Mouse (Mus musculus) forebrain, postnatal 0 days (tissue): ENCODE measurements at regions not wholly inside any gene's neighbourhood (a gene's known extent, or its start where the extent isn't known, plus 50 kb on each side); places are given as distances from the start of the nearest gene placed in this dataset.
"Not testable (repeated sequence)": the region's sequence is repeated elsewhere in the genome, so short reads cannot be mapped to it uniquely, and the experiment has no call there.

Experiments
- ATAC-seq: fragments of 200-750 bp; cut with Nextera tagmentation; 2 replicates; pipeline ENCODE4 v1.8.0; 2017; ENCODE audit warnings: mild to moderate bottlenecking, moderate library complexity
- DNase-seq: peaks from one replicate; pipeline ENCODE4 v3.0.0-alpha.2; 2015
- H3K27ac ChIP-seq: fragments of 300-500 bp; sonication (generic); 2 replicates; pipeline ENCODE4 v1.5.1; 2014; ENCODE audit warnings: low read depth, mild to moderate bottlenecking, antibody characterized with exemption, low read length, moderate library complexity, mixed read lengths
- H3K27me3 ChIP-seq: fragments of 300-500 bp; sonication (generic); 2 replicates; pipeline ENCODE4 v1.6.1; 2014; ENCODE audit warnings: mild to moderate bottlenecking, low read length, mixed read lengths; ENCODE audit not compliant: insufficient read depth
- H3K36me3 ChIP-seq: fragments of 300-500 bp; sonication (generic); 2 replicates; pipeline ENCODE4 v1.6.1; 2014; ENCODE audit warnings: mild to moderate bottlenecking, moderate library complexity; ENCODE audit not compliant: insufficient read depth
- H3K4me1 ChIP-seq: fragments of 300-500 bp; sonication (generic); 2 replicates; pipeline ENCODE4 v1.6.1; 2014; ENCODE audit warnings: antibody characterized with exemption; ENCODE audit not compliant: insufficient read depth
- H3K4me2 ChIP-seq: fragments of 300-500 bp; sonication (generic); 2 replicates; pipeline ENCODE4 v1.6.1; 2014; ENCODE audit warnings: low read depth, mild to moderate bottlenecking, moderate library complexity
- H3K4me3 ChIP-seq: fragments of 300-500 bp; sonication (generic); 2 replicates; pipeline ENCODE4 v1.5.1; 2014; ENCODE audit warnings: low read depth, low read length, mixed read lengths
- H3K9ac ChIP-seq: fragments of 300-500 bp; sonication (generic); 2 replicates; pipeline ENCODE4 v1.6.1; 2014; ENCODE audit warnings: mild to moderate bottlenecking
- H3K9me3 ChIP-seq: fragments of 300-500 bp; sonication (generic); 2 replicates; pipeline ENCODE4 v1.6.1; 2016; ENCODE audit warnings: low read length
- CTCF ChIP-seq: sonication (generic); IDR thresholded peaks from 2 replicates; pipeline ENCODE4 v1.5.1; 2016; ENCODE audit warnings: antibody characterized with exemption, control low read depth, low read depth
- WGBS: fragments of 180-500 bp; shearing (Covaris S2); extraction: QIAGEN DNeasy Blood & Tissue Kit; methylation state at CpG from one replicate; pipeline ENCODE4 v1.1.7; 2014; 5-methylcytosine and 5-hydroxymethylcytosine counted together

- no peaks in the 10 kb centered on the region for H3K27me3 ChIP-seq
- H3K27ac ChIP-seq, result peak overlapping the region; percentile 30; the same call in 1 of the 2 replicates
- no peak overlapping the region for H3K9ac ChIP-seq
- H3K4me1 ChIP-seq, result no peaks in the 10 kb centered on the region
- peak; percentile 79 for DNase-seq
- no peak overlapping the region for H3K4me3 ChIP-seq
- TF ChIP-seq CTCF, result peak; percentile 78
- H3K4me2 ChIP-seq, result no peak overlapping the region
- no peaks in the 10 kb centered on the region for H3K36me3 ChIP-seq
- peak; percentile 58 for ATAC-seq
- H3K9me3 ChIP-seq, result no peaks in the 10 kb centered on the region
- 42% methylated on average over 4 of the region's 4 CpGs for WGBS
These were observed 797.7 kb upstream of the Pou3f3 start for GRCm38 (mm10) chr1:41897768-41898330.

DNA sequence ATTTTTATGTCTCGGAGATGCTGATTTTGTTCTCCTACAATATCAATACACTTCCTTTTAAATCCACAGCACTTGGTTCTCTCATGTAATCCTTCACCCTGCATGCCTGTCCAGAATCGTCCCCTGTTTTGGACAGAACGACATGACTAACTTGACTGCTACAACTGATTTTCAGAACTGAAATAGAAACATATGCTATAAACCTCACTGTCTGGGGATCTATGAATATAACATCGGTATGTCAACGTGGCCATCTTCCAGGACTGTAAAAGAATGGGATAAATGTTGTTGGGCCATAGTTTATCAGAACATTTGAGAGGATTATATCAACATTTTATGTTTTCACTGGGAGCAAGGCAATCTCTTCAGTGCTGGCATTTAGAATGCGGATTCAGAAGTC is 795.2 kb upstream of the Pou3f3 start:
- no peak overlapping the region for H3K4me3 ChIP-seq
- H3K4me1 ChIP-seq, result no peaks in the 10 kb centered on the region
- TF ChIP-seq CTCF, result no peak
- no peaks in the 10 kb centered on the region for H3K36me3 ChIP-seq
- WGBS, result 65% methylated on average over 6 of the region's 6 CpGs
- DNase-seq (no peak), ATAC-seq (peak; percentile 61)
- H3K27ac ChIP-seq, result 0 out of 2 replicates have a peak overlapping the region, but pooled peaks have one; percentile 46
- no peaks in the 10 kb centered on the region for H3K9me3 ChIP-seq
- no peaks in the 10 kb centered on the region for H3K27me3 ChIP-seq
- H3K9ac ChIP-seq, result no peak overlapping the region
- H3K4me2 ChIP-seq, result no peak overlapping the region

- Histone ChIP-seq H3K9me3 (no peaks in the 10 kb centered on the region), H3K4me1 (no peaks in the 10 kb centered on the region; the same call in 1 of the 2 replicates), H3K9ac (no peak overlapping the region), H3K4me2 (no peak overlapping the region), H3K4me3 (no peak overlapping the region), H3K36me3 (no peaks in the 10 kb centered on the region), H3K27ac (no peak overlapping the region), H3K27me3 (no peaks in the 10 kb centered on the region)
- peak; percentile 74 for ATAC-seq
- TF ChIP-seq CTCF, result no peak
- DNase-seq, result no peak
- WGBS, result 69% methylated on average over 5 of the region's 5 CpGs
These were observed 789.6 kb upstream of the Pou3f3 start for GRCm38 (mm10) chr1:41905971-41906370.

DNA sequence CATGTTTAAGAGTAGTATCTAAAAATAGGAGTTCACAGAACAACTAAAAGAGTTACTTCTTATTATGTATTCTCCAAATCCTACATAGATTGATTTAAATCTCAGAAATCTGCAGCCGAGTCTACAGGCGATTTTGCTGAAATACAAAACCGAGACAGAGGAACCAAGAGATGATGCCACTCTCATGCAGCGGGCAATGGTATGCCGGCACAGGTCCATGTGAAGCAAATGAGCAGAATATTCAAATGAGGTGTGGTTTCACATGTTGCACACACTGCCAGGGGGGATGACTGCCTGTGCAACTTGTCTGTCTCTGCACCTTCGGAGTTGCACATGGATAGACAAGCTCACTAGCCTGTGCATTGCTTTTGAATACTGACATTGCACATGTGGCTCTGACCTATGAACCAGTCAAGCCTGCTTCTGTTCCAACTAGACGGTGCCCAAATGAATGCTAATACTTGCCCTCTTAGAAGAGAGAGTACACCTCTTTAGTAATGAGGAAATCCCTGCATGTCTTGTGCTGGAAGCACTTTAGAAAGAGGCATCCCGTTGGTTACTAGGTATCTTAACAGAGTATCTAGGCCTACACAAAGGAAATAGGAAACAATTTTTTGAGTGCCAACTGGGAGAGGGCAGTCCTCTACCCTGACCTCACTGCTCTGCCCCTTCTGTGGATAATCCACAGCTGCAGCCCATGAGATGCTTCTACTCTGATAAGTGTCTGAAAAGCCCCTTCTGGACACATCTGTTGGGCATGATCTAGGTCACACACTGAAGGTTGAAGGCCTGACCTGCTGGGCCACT is 787.4 kb upstream of the Pou3f3 start:
- Histone ChIP-seq H3K36me3 (no peaks in the 10 kb centered on the region), H3K9me3 (no peaks in the 10 kb centered on the region), H3K27ac (no peak overlapping the region), H3K4me2 (no peak overlapping the region), H3K9ac (no peak overlapping the region), H3K27me3 (no peaks in the 10 kb centered on the region), H3K4me3 (no peak overlapping the region), H3K4me1 (no peaks in the 10 kb centered on the region; the same call in 1 of the 2 replicates)
- 85% methylated on average over 8 of the region's 8 CpGs for WGBS
- no peak for TF ChIP-seq CTCF
- ATAC-seq (no peak), DNase-seq (no peak)

GRCm38 (mm10) chr1:41908808-41909110 is 786.8 kb upstream of the Pou3f3 start:
- H3K4me2 ChIP-seq, result no peak overlapping the region
- no peak overlapping the region for H3K27ac ChIP-seq
- no peak overlapping the region for H3K9ac ChIP-seq
- H3K9me3 ChIP-seq, result no peaks in the 10 kb centered on the region
- H3K36me3 ChIP-seq, result no peaks in the 10 kb centered on the region
- H3K27me3 ChIP-seq, result no peaks in the 10 kb centered on the region
- H3K4me3 ChIP-seq, result no peak overlapping the region
- H3K4me1 ChIP-seq, result no peaks in the 10 kb centered on the region; the same call in 1 of the 2 replicates
- no peak for TF ChIP-seq CTCF
- DNase-seq (no peak), ATAC-seq (no peak)
- 79% methylated on average over 5 of the region's 5 CpGs for WGBS

GRCm38 (mm10) chr1:41909799-41910198 is 785.8 kb upstream of the Pou3f3 start:
- TF ChIP-seq CTCF, result no peak
- ATAC-seq, result peak; percentile 36; the same call in 1 of the 2 replicates

DNA sequence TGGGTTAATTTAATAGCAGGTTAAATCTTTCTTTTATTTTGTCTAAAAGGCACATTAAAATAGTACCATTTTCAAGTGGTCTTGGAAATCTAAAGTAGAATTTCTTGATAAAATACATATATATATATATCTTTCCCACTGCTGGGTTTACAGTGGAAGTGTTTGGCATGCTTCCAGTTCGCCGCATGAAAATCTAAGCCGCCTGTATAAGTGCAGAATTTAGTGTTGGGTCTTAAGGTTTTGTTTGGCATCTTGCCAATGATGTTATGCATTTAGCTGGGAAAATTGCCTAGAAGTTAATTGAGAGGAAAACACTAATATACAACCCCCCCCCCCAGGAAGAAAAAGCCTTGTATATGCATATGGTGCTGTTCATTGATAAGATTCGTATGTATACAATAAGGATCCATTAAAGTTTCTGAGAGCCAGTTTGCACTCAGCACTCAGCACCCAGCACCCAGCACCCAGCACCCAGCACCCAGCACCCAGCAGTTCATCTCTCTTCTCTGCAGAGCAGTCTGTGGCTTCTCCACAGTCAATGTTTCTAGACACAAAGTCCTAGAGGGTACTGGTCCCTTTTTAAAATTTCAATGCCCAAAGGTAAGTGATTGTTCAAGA is 778.7 kb upstream of the Pou3f3 start:
- H3K27me3 ChIP-seq, result no peaks in the 10 kb centered on the region
- no peaks in the 10 kb centered on the region for H3K36me3 ChIP-seq
- peaks cover 6% of the 10 kb centered on the region; the same call in 1 of the 2 replicates for H3K4me1 ChIP-seq
- H3K9ac ChIP-seq, result no peak overlapping the region
- H3K27ac ChIP-seq, result no peak overlapping the region
- no peak overlapping the region for H3K4me3 ChIP-seq
- DNase-seq, result peak; percentile 63
- ATAC-seq, result no peak
- no peak overlapping the region for H3K4me2 ChIP-seq
- TF ChIP-seq CTCF, result no peak
- no peaks in the 10 kb centered on the region for H3K9me3 ChIP-seq
- 30% methylated on average over 4 of the region's 4 CpGs for WGBS

More at GRCm38 (mm10) chr1:41909799-41910198, 785.8 kb upstream of the Pou3f3 start:
- no peak for DNase-seq
- Histone ChIP-seq H3K4me1 (no peaks in the 10 kb centered on the region; the same call in 1 of the 2 replicates), H3K27me3 (no peaks in the 10 kb centered on the region), H3K9me3 (no peaks in the 10 kb centered on the region), H3K27ac (no peak overlapping the region), H3K36me3 (no peaks in the 10 kb centered on the region), H3K4me3 (no peak overlapping the region), H3K4me2 (no peak overlapping the region), H3K9ac (no peak overlapping the region)
- 38% methylated on average over 5 of the region's 5 CpGs for WGBS

GRCm38 (mm10) chr1:41917807-41918206 is 777.8 kb upstream of the Pou3f3 start:
- not testable (repeated sequence) for H3K27ac ChIP-seq, DNase-seq

More at GRCm38 (mm10) chr1:41917807-41918206, 777.8 kb upstream of the Pou3f3 start:
- H3K36me3 ChIP-seq, ATAC-seq, H3K4me3 ChIP-seq, H3K4me1 ChIP-seq, H3K9ac ChIP-seq, H3K27me3 ChIP-seq, H3K9me3 ChIP-seq, H3K4me2 ChIP-seq: not testable (repeated sequence)
- 37% methylated on average over 5 of the region's 5 CpGs for WGBS
